Mouse (Mus musculus): ENCODE measurements at regions not wholly inside any gene's neighbourhood (a gene's known extent, or its start where the extent isn't known, plus 50 kb on each side); places are given as distances from the start of the nearest gene placed in this dataset.

- DNase-seq (ENCODE audit: low spot score in 2 of 2) = peak; percentile 69 to 85
Observed at GRCm38 (mm10) chr13:83111503-83111902, 392.3 kb upstream of the Mef2c start.

DNA sequence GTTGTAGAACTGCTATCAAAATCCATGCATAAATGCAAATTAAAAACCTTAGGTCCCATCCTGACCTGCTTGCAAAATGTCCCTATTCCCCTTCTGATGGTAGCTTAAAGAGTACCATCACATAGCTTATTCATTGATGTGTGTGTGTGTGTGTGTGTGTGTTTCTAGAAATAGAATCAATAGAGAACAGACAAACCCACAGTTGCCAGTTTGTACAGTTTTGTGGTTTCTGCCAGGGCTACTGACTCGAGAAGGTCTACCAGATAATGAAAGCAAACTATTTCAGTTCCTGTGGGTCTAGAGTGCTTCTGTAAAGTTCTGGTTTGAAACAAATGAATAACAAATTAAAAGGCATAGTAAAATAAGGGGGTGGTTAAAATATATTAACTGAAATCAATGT is 391.5 kb upstream of the Mef2c start:
- DNase-seq (ENCODE audit: low spot score in 2 of 2) = no peak

- no peak for DNase-seq (ENCODE audit: low spot score in 2 of 2)
Observed at GRCm38 (mm10) chr13:83112741-83113140, 391.1 kb upstream of the Mef2c start.

DNA sequence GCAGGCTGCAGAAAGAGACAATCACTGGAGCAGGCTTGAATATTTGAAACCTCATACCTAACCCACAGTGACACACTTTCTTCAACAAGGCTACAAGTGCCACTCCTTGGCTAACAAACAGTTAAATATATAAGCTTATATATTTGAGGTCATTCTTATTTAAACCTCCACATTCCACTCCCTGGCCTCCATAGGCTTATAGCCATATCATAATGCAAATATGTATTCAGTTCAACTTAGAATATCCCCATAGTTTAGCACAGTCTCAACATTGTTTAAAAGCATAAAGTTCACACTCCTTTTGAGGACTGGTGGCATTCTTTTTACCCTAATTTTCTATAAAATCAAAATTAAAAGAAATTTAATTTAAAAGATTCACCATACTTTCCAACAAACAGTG is 390.0 kb upstream of the Mef2c start:
- DNase-seq (ENCODE audit: low spot score in 2 of 2) = no peak

- DNase-seq (ENCODE audit: low spot score in 2 of 2) = no peak
Observed at GRCm38 (mm10) chr13:83114401-83114800, 389.4 kb upstream of the Mef2c start.

- DNase-seq (ENCODE audit: low spot score in 2 of 2) = no peak
Observed at GRCm38 (mm10) chr13:83115691-83116090, 388.1 kb upstream of the Mef2c start.

- DNase-seq (ENCODE audit: low spot score in 2 of 2) = no peak
Observed at GRCm38 (mm10) chr13:83120343-83120742, 383.5 kb upstream of the Mef2c start.

DNA sequence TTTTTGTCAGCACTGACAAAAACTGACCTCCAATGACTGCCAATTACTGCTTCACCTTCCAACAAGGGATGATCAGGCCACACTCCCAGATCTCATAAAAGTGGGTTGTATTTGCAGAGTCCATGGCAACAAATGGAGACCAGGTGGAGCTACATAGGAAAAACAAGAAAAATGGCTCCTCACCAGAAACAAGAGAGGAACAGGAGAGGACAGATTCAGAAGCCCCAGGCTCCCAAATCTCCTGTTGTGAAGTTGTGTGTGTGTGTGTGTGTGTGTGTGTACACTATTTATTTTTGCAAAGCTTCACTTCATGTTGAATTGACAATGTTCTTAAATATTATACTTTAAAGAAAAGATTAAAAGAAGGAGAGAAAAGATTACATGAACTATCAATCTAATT is 380.2 kb upstream of the Mef2c start:
- DNase-seq (ENCODE audit: low spot score in 2 of 2) = no peak

- no peak for DNase-seq (ENCODE audit: low spot score in 2 of 2)
Observed at GRCm38 (mm10) chr13:83124651-83125050, 379.2 kb upstream of the Mef2c start.

- peak; percentile 16 to 71 for DNase-seq (ENCODE audit: low spot score in 2 of 2)
Observed at GRCm38 (mm10) chr13:83126438-83126837, 377.4 kb upstream of the Mef2c start.

DNA sequence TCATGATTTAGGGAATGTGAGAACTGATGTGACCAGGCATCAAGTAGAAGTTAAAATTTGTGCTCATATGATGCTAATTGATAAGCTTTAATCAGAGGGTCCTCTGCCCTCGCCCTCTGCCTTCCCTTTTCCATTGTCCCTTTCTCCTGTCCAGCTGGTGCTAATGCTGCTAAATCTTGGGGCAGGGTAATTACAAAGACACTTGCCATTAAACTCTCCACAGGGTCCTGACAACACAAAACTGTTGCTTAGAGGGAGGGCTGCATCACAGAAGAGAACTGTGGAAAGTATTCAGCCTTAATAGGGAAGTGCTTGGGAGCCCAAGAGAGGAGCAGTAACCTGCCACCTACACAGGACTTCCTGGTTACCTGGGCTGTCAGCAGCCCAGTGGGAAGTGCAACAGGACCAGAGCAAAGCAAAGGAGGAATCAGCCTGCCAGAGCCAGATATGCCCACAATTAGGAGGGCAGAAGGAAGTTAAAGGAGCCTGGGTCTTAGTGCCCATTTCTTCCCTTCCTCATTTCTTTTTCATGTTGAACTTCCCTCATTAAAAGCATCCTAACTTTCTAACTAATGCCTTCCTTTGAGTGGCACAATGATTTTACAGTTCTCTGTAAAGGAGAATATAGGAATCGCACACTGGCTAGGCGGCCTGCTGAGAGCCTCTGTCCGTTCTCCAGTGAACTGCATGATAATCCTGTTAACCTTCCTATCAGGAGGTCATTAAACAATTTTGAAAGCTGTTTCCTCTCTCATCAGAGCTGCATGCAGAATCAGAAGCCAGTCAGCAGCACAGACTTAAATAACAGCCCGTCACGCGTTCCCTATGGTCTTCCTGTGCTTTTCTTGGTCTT is 372.5 kb upstream of the Mef2c start:
- no peak for DNase-seq (ENCODE audit: low spot score in 2 of 2)

DNA sequence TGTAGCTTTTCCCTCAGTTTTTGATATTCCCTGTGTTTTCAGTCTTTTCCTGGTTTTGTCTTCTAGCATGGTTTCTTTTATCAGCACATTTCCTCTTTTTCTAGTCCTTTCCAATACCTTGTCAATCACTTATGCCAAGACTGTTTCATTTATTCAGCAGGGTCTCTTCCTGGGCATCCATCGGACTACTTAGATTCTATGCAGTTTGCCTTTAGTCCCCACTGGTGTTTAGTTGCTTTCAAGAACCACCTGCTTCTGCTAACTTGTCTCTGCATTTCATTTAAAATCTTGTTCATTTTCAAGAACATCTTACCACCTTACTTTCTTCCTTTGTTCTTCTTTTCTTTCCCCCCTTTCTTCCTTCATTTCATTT is 371.9 kb upstream of the Mef2c start:
- DNase-seq (ENCODE audit: low spot score in 2 of 2) = no peak

- DNase-seq (ENCODE audit: low spot score in 2 of 2) = no peak
Observed at GRCm38 (mm10) chr13:83132671-83133638, 370.9 kb upstream of the Mef2c start.

DNA sequence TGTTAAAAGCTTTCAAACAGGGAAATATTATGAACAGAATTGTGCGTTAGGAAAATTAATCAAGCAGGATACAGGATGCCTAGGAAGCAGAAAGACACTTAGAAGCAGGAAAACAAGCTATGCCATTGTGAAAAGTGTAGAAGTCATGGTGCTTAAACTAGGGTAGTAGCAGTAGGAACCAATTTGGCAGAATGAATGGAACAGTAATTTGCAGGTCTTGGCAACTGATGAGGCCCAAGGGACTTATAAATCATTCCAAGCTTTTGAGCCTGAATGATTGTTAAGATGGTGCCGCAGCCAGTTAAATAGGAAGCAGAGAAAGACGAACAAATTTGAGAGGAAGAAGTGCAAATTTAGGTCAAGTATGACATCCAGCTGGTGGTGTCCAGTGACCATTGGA is 360.5 kb upstream of the Mef2c start:
- DNase-seq (ENCODE audit: low spot score in 2 of 2) = no peak

DNA sequence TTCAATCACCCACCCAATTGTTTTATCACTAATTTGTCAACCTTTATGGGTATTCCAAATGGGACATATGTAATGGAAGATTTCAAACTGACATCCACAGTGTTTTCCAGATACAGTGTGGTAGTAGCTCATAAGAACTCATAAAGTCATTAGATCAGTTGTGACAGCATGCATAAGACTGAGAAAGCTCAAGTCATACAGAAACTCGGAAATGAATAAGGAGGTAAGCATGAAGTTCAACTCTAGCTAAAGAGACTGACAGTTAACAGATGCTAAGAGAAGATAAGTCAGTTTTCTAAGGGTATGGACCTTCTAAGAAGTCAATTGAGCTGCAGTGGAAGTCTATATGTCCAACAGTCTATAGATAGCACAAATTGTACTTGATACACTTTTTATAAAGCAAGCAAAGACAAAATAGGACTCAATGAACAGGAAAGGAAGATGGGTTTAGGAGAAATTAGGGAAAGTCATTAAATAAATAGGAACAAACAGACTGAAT is 349.2 kb upstream of the Mef2c start:
- DNase-seq (ENCODE audit: low spot score in 2 of 2) = no peak

DNA sequence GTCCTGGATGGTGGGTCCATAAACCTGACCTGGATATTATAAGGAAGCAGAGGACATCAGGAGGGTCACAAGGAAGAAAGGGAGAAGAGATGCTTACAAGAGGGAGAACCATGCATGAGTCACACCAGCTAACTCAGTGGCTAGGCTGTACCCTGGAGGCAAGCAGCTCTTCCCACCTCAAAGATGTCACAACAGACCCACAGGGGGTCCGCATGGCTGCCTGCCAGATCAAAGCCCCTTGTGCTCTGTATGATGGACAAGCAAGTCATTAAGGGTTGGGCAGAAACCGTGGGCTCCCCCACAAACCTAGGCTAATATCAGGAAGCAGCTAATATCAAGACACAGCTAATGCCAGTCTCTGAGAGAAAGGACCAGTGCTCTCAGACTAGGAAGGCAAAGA is 343.9 kb upstream of the Mef2c start:
- DNase-seq (ENCODE audit: low spot score in 2 of 2) = no peak

GRCm38 (mm10) chr13:83162761-83163160 is 341.1 kb upstream of the Mef2c start:
- DNase-seq (ENCODE audit: low spot score in 2 of 2) = no peak

DNA sequence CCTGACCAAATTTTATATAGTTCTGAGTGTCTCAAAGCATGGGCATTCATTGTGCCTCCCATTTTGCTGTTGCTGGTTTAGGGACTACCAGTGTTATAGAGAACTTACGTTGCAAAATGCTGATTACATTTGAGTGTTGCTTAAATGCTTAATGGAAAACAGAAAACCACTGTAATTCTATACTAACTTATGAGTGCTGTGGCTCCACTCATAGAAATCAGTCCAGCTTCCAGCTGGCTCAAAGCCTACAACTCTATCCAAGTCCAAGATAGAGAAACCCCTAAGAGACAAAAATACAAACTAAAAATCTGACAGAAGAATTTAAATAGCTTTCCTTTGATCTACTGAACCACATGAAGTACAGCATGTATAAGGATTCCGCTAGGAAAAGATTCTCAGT is 328.7 kb upstream of the Mef2c start:
- DNase-seq (ENCODE audit: low spot score in 2 of 2) = no peak

- no peak for DNase-seq (ENCODE audit: low spot score in 2 of 2)
Observed at GRCm38 (mm10) chr13:83201931-83202671, 301.7 kb upstream of the Mef2c start.

GRCm38 (mm10) chr13:83206622-83207021 is 297.2 kb upstream of the Mef2c start:
- DNase-seq (ENCODE audit: low spot score in 2 of 2) = no peak

DNA sequence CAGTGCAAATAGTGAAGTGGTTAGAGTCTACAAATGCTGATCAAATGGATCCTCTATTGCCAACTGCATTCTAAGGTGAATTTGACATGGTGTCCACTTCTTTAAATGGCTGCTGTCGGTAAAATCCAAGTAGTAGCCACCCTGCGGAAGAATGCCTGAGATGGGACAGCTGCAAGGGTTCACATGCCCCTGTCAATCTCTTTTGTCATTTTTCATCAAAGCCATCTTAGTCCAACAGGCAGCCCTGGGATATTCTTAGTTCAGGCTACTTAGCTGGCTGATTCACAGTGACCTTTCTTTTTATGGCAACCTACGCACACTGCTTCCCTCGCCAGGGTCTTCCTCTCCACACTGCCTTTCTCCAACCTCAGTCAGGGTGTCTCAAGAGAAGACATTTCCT is 296.3 kb upstream of the Mef2c start:
- DNase-seq (ENCODE audit: low spot score in 2 of 2) = no peak

- DNase-seq (ENCODE audit: low spot score in 2 of 2) = no peak
Observed at GRCm38 (mm10) chr13:83208111-83208510, 295.7 kb upstream of the Mef2c start.
